Mouse (Mus musculus): ENCODE measurements around the gene B3galt4.

DNA sequence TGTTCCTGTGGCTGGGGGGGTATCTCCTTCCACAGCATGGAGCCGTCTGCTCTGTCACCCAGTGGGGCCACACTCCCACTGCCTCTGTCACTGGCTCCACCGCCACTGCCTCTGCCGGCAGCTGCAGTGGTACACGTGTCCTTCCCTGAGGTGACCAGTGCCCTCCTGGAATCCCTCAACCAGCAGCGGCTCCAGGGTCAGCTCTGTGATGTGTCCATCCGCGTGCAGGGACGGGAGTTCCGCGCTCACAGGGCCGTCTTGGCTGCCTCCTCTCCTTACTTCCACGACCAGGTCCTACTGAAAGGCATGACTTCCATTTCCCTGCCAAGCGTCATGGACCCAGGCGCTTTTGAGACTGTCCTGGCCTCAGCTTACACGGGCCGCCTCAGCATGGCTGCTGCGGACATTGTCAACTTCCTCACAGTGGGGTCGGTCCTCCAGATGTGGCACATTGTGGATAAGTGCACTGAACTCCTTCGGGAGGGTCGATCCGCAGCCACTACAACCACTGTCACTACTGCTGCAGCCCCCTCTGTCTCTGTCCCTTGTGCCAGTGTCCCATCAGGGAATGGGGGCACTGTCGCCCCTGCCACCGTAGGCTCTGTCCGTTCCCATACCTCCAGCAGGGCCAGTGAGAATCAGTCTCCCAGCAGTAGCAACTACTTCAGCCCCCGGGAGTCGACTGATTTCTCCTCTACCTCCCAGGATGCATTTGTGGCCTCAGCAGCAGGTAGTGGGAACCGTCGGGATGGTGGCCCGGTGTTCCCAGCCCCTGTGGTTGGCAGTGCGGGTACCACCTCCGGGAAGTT, 34.2 kb downstream of the B3galt4 start:
- no peak for TF ChIP-seq CTCF (conservative IDR thresholded peaks at IDR 0.05; ENCODE audit: low read length)
- TF ChIP-seq NANOG (IDR thresholded peaks at IDR 0.05; ENCODE audit: borderline replicate concordance, low read length), result no peak

All from E14TG2a.4 (cell line).